Mouse (Mus musculus) limb, embryonic 12.5 days (tissue): Measurements from ENCODE around the gene RPS10-NUDT3. TPM values are rescaled to one million over a fixed set of nuclear protein-coding genes. Genes with fewer than 3 reads are reported as not detected.
A peak's percentile ranks its signal among the peaks of the same experiment; 100 is the strongest.

ENCODE experiments used
- ATAC-seq: fragments of 200-750 bp; cut with Nextera tagmentation; 2 replicates; pipeline ENCODE4 v1.8.0; 2017; ENCODE audit warnings: low read depth, moderate TSS enrichment; ENCODE audit not compliant: insufficient number of reproducible peaks, insufficient read depth, low FRiP score, low TSS enrichment
- H3K27ac ChIP-seq: fragments of 300-500 bp; sonication (generic); 2 replicates; pipeline ENCODE4 v1.5.1; 2016; ENCODE audit warnings: mild to moderate bottlenecking, moderate library complexity
- H3K27me3 ChIP-seq: fragments of 300-500 bp; sonication (generic); 2 replicates; pipeline ENCODE4 v1.6.1; 2016; ENCODE audit warnings: mild to moderate bottlenecking, moderate library complexity
- H3K36me3 ChIP-seq: fragments of 300-500 bp; sonication (generic); 2 replicates; pipeline ENCODE4 v1.6.1; 2016; ENCODE audit warnings: mild to moderate bottlenecking, moderate library complexity
- H3K4me1 ChIP-seq: fragments of 300-500 bp; sonication (generic); replicated peaks from 2 replicates; pipeline ENCODE4 v1.6.1; 2016
- H3K4me2 ChIP-seq: fragments of 300-500 bp; sonication (generic); 2 replicates; pipeline ENCODE4 v1.6.1; 2016; ENCODE audit warnings: mild to moderate bottlenecking, moderate library complexity
- H3K4me3 ChIP-seq: fragments of 300-500 bp; sonication (generic); replicated peaks from 2 replicates; pipeline ENCODE4 v1.5.1; 2016; ENCODE audit warnings: mild to moderate bottlenecking
- H3K9ac ChIP-seq: fragments of 300-500 bp; sonication (generic); replicated peaks from 2 replicates; pipeline ENCODE4 v1.6.1; 2016; ENCODE audit warnings: mild to moderate bottlenecking, moderate library complexity
- H3K9me3 ChIP-seq: fragments of 300-500 bp; sonication (generic); 2 replicates; pipeline ENCODE4 v1.6.1; 2016; ENCODE audit warnings: mild to moderate bottlenecking, moderate library complexity
- WGBS: fragments of 180-500 bp; shearing (Covaris S2); methylation state at CpG from one replicate; pipeline ENCODE4 v1.1.7; 2016; 5-methylcytosine and 5-hydroxymethylcytosine counted together
- polyA plus RNA-seq: library from polyadenylated mRNA; unstranded; fragments of >200 nt; fragmentation: Nextera tagmentation; extraction: Ambion mirVana; gene quantifications from 2 replicates; pipeline ENCODE4 v1.2.1, GENCODE M21; 2016

Gene RPS10-NUDT3
- polyA plus RNA-seq, 1 experiment from 2014 or later: not detected

GRCm38 (mm10) chr17:27655089-27656010, 20.3 kb upstream of the RPS10-NUDT3 start, which contains the start of gene Pacsin1:
Gene Pacsin1 (plus strand): TSS chr17:27655509.
- Histone ChIP-seq H3K4me2 (peak within 1 kb of the TSS; percentile 99), H3K27me3 (peaks cover 35% of the 10 kb centered on the region), H3K36me3 (no peaks in the 10 kb centered on the region), H3K4me1 (peaks cover 17% of the 10 kb centered on the region), H3K9me3 (peaks cover 2% of the 10 kb centered on the region; the same call in 1 of the 2 replicates), H3K27ac (no peak within 1 kb of the TSS), H3K9ac (peak within 1 kb of the TSS; percentile 56), H3K4me3 (peak within 1 kb of the TSS; percentile 58)
- 3% methylated on average over 62 of the region's 65 CpGs for WGBS
- ATAC-seq: no peak; the same call in 1 of the 2 replicates

DNA sequence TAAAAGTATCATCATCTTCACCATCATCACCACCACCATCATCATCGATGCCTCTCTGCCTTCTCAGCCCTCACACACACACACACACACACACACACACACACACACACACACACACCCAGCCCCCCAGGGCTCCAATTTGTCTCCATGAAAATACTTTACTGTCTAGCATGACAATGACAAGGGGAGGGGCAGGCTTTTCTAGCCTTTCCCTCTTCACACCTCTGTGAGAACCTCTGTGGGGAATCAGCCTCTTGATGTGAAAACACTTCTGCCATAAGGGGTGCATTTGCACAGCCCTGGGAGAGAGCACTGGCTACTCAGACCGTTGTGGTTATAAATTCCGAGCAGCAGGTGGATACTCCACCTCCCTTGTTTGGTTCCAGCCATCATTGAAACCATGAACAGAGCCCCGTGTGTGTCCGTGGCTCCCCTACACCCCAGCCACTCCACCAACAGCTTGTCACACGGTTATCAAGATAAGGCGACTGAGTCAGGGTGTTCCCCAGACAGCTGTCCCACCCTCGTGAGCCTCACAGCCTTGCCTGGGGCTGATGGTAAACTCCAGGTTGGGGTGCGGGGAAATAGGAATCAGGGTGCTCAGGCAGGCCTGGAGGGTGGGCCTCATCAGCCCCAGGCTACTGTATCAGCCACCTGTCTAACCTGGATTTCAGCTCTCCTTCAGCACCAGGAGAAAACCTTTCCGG, 18.4 kb upstream of the RPS10-NUDT3 start:
- no peak overlapping the region for H3K9ac ChIP-seq
- WGBS: 46% methylated on average over 10 of the region's 10 CpGs
- no peak overlapping the region for H3K4me2 ChIP-seq
- H3K36me3 ChIP-seq: no peaks in the 10 kb centered on the region
- no peak overlapping the region for H3K27ac ChIP-seq
- 0 out of 2 replicates have a peak, but pooled peaks cover 2% of the 10 kb centered on the region for H3K9me3 ChIP-seq
- ATAC-seq: no peak
- no peak overlapping the region for H3K4me3 ChIP-seq
- H3K4me1 ChIP-seq: peaks cover 17% of the 10 kb centered on the region
- peaks cover 35% of the 10 kb centered on the region for H3K27me3 ChIP-seq

GRCm38 (mm10) chr17:27652046-27652790, 17.2 kb upstream of the RPS10-NUDT3 start:
- WGBS: 86% methylated on average over 23 of the region's 23 CpGs
- Histone ChIP-seq H3K9ac (no peak overlapping the region), H3K36me3 (no peaks in the 10 kb centered on the region), H3K9me3 (0 out of 2 replicates have a peak, but pooled peaks cover 2% of the 10 kb centered on the region), H3K27me3 (peaks cover 35% of the 10 kb centered on the region), H3K27ac (no peak overlapping the region), H3K4me3 (no peak overlapping the region), H3K4me2 (no peak overlapping the region), H3K4me1 (peaks cover 17% of the 10 kb centered on the region)
- no peak for ATAC-seq

- no peak overlapping the region for H3K4me3 ChIP-seq
- ATAC-seq: no peak
- H3K4me1 ChIP-seq: peaks cover 6% of the 10 kb centered on the region
- peaks cover 19% of the 10 kb centered on the region for H3K27me3 ChIP-seq
- H3K36me3 ChIP-seq: no peaks in the 10 kb centered on the region
- H3K9me3 ChIP-seq: 0 out of 2 replicates have a peak, but pooled peaks cover 2% of the 10 kb centered on the region
- WGBS: 71% methylated on average over 13 of the region's 13 CpGs
- H3K27ac ChIP-seq: no peak overlapping the region
- no peak overlapping the region for H3K9ac ChIP-seq
- no peak overlapping the region for H3K4me2 ChIP-seq
These were observed 15.6 kb upstream of the RPS10-NUDT3 start for GRCm38 (mm10) chr17:27650586-27650985.

DNA sequence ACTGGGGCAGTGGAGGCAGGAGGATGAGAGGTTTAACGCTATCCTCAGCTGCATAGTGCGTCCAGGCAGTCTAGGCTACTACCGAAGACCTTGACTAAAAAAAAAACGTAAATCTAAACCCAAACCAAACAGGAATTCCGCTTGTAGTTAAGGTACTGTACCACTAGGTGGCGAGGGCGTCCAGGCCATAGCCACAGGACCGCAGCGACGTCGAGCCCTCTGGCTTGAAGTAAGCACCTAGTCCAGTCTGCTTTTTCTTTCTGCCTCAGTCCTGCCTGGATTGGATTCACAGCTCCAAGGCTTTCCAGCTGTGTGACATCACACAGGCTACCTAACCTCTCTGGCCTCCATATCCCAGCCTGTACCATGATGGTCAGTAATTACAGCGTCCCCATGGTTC, 15.1 kb upstream of the RPS10-NUDT3 start:
- Histone ChIP-seq H3K9me3 (0 out of 2 replicates have a peak, but pooled peaks cover 2% of the 10 kb centered on the region), H3K27ac (no peak overlapping the region), H3K4me2 (no peak overlapping the region), H3K4me3 (no peak overlapping the region), H3K4me1 (peaks cover 3% of the 10 kb centered on the region), H3K9ac (no peak overlapping the region), H3K36me3 (no peaks in the 10 kb centered on the region), H3K27me3 (peaks cover 15% of the 10 kb centered on the region)
- 12% methylated on average over 12 of the region's 12 CpGs for WGBS
- ATAC-seq: no peak

DNA sequence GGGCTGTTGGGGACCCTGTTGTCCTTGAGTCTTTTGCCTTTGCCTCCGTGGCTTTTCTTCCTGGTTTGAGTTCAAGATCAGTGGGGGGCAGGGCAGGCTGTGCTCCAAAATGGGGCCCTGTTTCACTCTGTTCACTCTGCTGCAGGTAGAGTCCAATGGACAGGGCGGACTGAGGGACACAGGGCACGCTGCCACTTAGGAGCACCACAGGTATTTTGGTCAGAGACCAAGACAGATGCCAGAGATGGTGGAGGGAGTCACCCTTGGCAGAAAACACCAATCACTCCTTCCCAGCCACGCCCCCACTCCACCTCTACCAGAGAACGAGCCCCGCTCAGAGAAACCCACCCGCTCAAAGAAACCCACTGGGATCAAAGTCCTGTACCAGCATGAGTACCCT, 10.8 kb upstream of the RPS10-NUDT3 start:
- no peak overlapping the region for H3K9ac ChIP-seq
- no peak overlapping the region for H3K27ac ChIP-seq
- WGBS: 33% methylated on average over 7 of the region's 7 CpGs
- no peaks in the 10 kb centered on the region; the same call in 1 of the 2 replicates for H3K27me3 ChIP-seq
- peaks cover 10% of the 10 kb centered on the region for H3K4me1 ChIP-seq
- ATAC-seq: no peak
- H3K36me3 ChIP-seq: no peaks in the 10 kb centered on the region
- H3K4me3 ChIP-seq: no peak overlapping the region
- no peak overlapping the region for H3K4me2 ChIP-seq
- no peaks in the 10 kb centered on the region for H3K9me3 ChIP-seq

DNA sequence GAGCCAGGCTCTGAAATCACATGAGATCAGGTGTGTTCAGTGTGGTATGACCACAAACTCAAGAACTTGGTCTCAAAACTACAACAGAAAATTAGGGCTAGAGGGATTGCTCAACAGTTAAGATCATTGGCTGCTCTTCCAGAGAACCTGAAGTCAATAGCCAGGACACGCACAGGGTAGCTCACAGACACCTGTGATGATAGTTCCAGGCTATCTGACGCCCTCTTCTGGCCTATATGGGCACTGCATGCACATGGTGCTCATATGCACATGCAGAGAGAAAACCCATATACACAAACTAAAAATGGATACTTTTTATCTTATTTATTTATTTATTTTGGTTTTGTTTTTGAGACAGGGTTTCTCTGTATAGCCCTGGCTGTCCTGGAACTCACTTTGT, 9.6 kb upstream of the RPS10-NUDT3 start:
- no peak overlapping the region for H3K4me3 ChIP-seq
- no peaks in the 10 kb centered on the region for H3K9me3 ChIP-seq
- peaks cover 10% of the 10 kb centered on the region for H3K4me1 ChIP-seq
- no peak for ATAC-seq
- H3K9ac ChIP-seq: no peak overlapping the region
- no peak overlapping the region for H3K4me2 ChIP-seq
- no peaks in the 10 kb centered on the region; the same call in 1 of the 2 replicates for H3K27me3 ChIP-seq
- 47% methylated on average over 2 of the region's 2 CpGs for WGBS
- H3K36me3 ChIP-seq: no peaks in the 10 kb centered on the region
- H3K27ac ChIP-seq: no peak overlapping the region

DNA sequence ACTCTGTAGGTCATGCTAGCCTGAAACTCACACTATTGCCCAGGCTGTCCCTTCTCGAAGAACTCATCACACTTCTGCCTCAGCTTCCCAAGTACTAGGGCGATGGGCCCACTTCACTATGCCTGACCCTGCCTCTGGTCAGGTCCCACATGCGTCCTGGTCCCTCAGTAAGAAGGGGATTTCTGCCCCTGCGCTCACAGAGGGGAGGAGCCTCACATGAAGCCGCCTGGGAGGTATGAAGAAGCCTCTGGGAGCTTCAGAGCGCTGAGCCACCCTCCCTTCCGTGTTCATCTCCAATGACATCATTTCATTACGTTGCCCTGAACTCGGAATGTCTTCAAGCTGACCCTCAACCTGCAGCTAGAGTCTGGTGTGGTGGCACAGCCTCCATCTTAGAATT, 8.7 kb upstream of the RPS10-NUDT3 start:
- H3K4me1 ChIP-seq: peaks cover 10% of the 10 kb centered on the region
- H3K9me3 ChIP-seq: no peaks in the 10 kb centered on the region
- no peak overlapping the region for H3K9ac ChIP-seq
- no peaks in the 10 kb centered on the region for H3K36me3 ChIP-seq
- no peak overlapping the region for H3K4me2 ChIP-seq
- 84% methylated on average over 9 of the region's 9 CpGs for WGBS
- no peak overlapping the region for H3K27ac ChIP-seq
- H3K4me3 ChIP-seq: no peak overlapping the region
- no peak for ATAC-seq
- no peaks in the 10 kb centered on the region; the same call in 1 of the 2 replicates for H3K27me3 ChIP-seq

DNA sequence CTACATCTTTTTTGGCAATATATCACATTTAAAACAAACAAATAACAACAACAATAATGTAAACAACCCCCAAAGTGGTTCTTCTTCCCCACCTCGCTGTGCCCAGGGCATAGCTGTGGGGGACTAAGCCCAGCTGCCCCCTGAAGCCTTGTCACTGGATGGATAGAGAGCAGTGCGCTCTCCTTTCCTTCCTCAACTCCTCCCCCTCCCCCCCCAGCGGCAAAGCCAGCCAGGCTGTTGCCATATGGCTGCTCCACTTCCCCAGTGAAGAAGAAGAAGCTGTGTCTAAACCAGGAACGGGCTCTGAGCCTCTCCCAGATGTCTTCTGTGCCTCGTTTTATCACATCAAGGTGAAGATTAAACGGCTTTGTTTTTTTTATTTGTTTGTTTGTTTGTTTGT, 8.1 kb upstream of the RPS10-NUDT3 start:
- no peaks in the 10 kb centered on the region; the same call in 1 of the 2 replicates for H3K27me3 ChIP-seq
- H3K9ac ChIP-seq: no peak overlapping the region
- no peak overlapping the region for H3K27ac ChIP-seq
- WGBS: 24% methylated on average over 6 of the region's 6 CpGs
- H3K4me2 ChIP-seq: no peak overlapping the region
- H3K4me3 ChIP-seq: no peak overlapping the region
- H3K36me3 ChIP-seq: no peaks in the 10 kb centered on the region
- no peaks in the 10 kb centered on the region for H3K9me3 ChIP-seq
- ATAC-seq: no peak
- peaks cover 10% of the 10 kb centered on the region for H3K4me1 ChIP-seq

- no peak for ATAC-seq
- no peak overlapping the region for H3K4me3 ChIP-seq
- 11% methylated on average over 12 of the region's 12 CpGs for WGBS
- H3K9ac ChIP-seq: peak overlapping the region; percentile 42
- no peaks in the 10 kb centered on the region; the same call in 1 of the 2 replicates for H3K27me3 ChIP-seq
- no peak overlapping the region for H3K27ac ChIP-seq
- no peaks in the 10 kb centered on the region for H3K9me3 ChIP-seq
- no peaks in the 10 kb centered on the region for H3K36me3 ChIP-seq
- peaks cover 10% of the 10 kb centered on the region for H3K4me1 ChIP-seq
- H3K4me2 ChIP-seq: peak overlapping the region; percentile 8; the same call in 1 of the 2 replicates
These were observed 7.6 kb upstream of the RPS10-NUDT3 start for GRCm38 (mm10) chr17:27642491-27643062.
